Mouse (Mus musculus): ENCODE data around the gene Larp1. TPM values are rescaled to one million over a fixed set of nuclear protein-coding genes. Genes with fewer than 3 reads are reported as not detected.

The Larp1 gene
- polyA plus RNA-seq, 1 experiment from 2014 or later, result 21.3 TPM

DNA sequence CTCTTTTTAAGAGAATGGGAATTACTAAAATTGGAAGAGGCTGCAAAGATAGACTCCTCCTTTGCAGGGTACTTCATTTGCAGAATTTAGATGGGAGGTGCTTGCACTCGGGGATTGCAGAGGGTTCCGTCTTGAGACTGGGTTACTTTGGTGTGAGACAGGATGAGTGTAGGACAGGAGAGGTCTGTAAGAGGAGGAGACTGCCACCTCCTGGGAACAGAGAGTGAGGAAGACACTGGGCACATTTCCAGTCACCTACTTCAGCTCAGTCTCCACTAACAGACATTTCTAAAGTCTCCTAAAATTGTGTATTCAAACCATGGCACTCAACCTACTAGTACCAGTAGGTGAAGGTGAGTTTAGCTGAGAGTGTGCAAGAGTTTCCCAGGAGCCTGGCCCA is 9.4 kb downstream of the Larp1 start:
- Histone ChIP-seq H3K9me3 (no peaks in the 10 kb centered on the region), H3K27ac (no peak overlapping the region), H3K4me3 (no peak overlapping the region), H3K36me3 (no peaks in the 10 kb centered on the region), H3K4me1 (no peaks in the 10 kb centered on the region), H3K9ac (no peak overlapping the region), H3K27me3 (replicated peaks) (no peaks in the 10 kb centered on the region), H3K4me2 (replicated peaks) (no peak overlapping the region)
- ATAC-seq (ENCODE audit: low FRiP score, low read depth), result no peak
- WGBS, result 91% methylated on average over 2 of the region's 2 CpGs

DNA sequence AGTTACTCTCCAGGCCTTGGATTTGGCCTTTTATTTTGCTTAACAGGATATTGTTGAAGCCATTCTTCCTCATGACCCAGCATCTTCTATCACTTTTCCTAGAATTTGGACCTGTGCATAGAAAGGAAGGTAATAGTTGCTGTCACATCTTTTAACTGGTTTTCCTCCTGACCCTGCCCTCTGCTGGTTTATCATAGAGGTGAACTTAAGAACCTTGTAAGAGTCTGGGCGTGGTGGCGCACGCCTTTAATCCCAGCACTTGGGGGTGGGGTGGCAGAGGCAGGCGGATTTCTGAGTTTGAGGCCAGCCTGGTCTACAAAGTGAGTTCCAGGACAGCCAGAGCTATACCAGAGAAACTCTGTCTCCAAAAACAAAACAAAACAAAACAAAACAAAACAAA is 9.8 kb downstream of the Larp1 start:
- Histone ChIP-seq H3K9me3 (no peaks in the 10 kb centered on the region), H3K4me3 (no peak overlapping the region), H3K9ac (no peak overlapping the region), H3K36me3 (no peaks in the 10 kb centered on the region), H3K27ac (no peak overlapping the region), H3K4me2 (replicated peaks) (no peak overlapping the region), H3K27me3 (replicated peaks) (no peaks in the 10 kb centered on the region), H3K4me1 (no peaks in the 10 kb centered on the region)
- no peak for ATAC-seq (ENCODE audit: low FRiP score, low read depth)
- 95% methylated on average over 4 of the region's 4 CpGs for WGBS

DNA sequence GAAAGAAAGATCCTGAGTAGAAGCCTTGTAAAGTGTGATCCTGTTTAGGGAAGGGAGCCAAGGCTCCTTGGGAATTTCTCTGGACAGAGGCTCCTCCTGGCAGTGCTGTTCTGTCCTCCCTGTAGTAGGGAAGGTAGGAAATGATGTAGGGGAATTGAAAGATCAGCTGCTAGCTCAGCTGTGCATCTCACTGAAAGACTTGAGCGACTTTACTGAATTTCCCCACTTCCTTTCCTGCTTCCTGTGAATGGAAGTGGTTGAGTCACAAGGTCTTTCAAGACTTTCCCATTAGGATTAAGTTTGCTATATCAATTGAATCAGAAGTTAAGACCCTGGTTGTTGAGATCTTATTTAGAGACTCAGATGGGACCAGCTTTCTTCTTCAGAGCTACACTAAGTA is 12.2 kb downstream of the Larp1 start:
- WGBS, result 69% methylated on average over 1 of the region's 1 CpGs
- H3K9me3 ChIP-seq, result no peaks in the 10 kb centered on the region
- H3K4me1 ChIP-seq, result no peaks in the 10 kb centered on the region
- H3K4me3 ChIP-seq, result no peak overlapping the region
- ATAC-seq (ENCODE audit: low FRiP score, low read depth), result no peak
- H3K27ac ChIP-seq, result no peak overlapping the region
- H3K27me3 ChIP-seq (replicated peaks), result no peaks in the 10 kb centered on the region
- H3K9ac ChIP-seq, result no peak overlapping the region
- H3K4me2 ChIP-seq (replicated peaks), result no peak overlapping the region
- no peaks in the 10 kb centered on the region for H3K36me3 ChIP-seq

DNA sequence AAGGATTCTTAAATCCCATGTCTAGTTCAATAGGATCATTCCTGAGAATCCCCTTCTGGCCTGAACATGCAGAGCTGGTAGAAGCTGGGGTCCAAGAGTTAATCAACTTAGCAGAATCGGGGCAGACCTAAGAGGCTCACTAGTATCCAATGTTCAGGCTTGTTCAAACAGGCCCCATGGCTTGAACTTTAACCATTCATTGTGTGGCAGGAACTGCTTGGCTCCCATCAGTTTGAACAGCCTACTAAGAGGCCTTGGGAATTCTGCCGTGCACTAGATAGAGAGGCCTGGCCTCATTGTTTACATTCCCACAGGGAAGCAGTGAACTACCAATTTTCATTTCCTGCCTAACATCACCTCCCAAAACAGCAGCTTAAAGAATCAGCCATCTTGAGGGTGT is 12.8 kb downstream of the Larp1 start:
- H3K4me1 ChIP-seq, result no peaks in the 10 kb centered on the region
- no peaks in the 10 kb centered on the region for H3K36me3 ChIP-seq
- no peaks in the 10 kb centered on the region for H3K9me3 ChIP-seq
- H3K4me2 ChIP-seq (replicated peaks), result no peak overlapping the region
- H3K4me3 ChIP-seq, result no peak overlapping the region
- no peaks in the 10 kb centered on the region for H3K27me3 ChIP-seq (replicated peaks)
- ATAC-seq (ENCODE audit: low FRiP score, low read depth), result no peak
- H3K9ac ChIP-seq, result no peak overlapping the region
- H3K27ac ChIP-seq, result no peak overlapping the region
- WGBS, result 65% methylated on average over 2 of the region's 2 CpGs

DNA sequence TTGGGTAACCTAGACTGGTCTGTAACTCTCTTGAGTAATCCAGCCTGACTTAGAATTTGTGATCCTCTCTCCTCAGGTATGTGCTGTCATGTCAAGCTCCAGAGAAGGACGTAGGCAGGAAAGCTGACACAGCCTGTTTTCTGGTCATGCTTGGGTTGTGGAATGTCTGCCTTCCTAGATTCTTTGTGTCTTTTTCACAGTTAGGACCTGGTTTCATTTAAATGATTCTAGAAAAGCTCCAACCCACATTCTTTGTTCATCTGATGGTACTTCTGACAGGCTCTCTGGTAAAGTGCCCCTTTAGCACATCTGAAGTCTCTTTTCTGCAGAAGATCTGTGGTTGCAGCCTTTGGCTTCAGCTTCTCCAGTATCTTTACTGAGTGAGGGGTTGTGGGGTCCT is 15.4 kb downstream of the Larp1 start:
- Histone ChIP-seq H3K27ac (no peak overlapping the region), H3K4me2 (replicated peaks) (no peak overlapping the region), H3K27me3 (replicated peaks) (no peaks in the 10 kb centered on the region), H3K9ac (no peak overlapping the region), H3K4me1 (no peaks in the 10 kb centered on the region), H3K36me3 (no peaks in the 10 kb centered on the region), H3K9me3 (no peaks in the 10 kb centered on the region), H3K4me3 (no peak overlapping the region)
- ATAC-seq (ENCODE audit: low FRiP score, low read depth), result no peak
- 80% methylated on average over 1 of the region's 1 CpGs for WGBS

DNA sequence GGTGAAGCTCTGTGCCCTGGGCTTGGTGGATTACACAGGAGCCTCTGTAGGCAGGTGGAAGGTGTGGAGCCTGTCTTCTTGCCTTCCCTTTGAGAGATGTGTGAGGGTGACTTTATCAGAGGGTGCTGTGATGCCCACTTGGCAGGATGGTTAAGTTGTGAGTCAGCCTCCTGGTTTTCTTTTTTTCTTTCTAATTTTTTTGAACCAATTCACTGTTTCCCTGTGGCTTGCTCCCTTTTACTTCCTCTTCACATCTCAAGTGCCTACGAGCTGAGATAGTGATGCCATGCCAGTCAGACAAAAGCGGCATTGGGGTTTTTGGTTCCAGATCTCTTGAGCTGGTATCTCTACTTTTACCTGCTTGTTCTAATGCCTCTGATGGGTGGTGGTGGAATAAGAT is 15.8 kb downstream of the Larp1 start:
- no peaks in the 10 kb centered on the region for H3K27me3 ChIP-seq (replicated peaks)
- H3K4me2 ChIP-seq (replicated peaks), result no peak overlapping the region
- no peaks in the 10 kb centered on the region for H3K4me1 ChIP-seq
- 93% methylated on average over 2 of the region's 2 CpGs for WGBS
- ATAC-seq (ENCODE audit: low FRiP score, low read depth), result no peak
- no peak overlapping the region for H3K4me3 ChIP-seq
- H3K9me3 ChIP-seq, result no peaks in the 10 kb centered on the region
- H3K36me3 ChIP-seq, result no peaks in the 10 kb centered on the region
- no peak overlapping the region for H3K27ac ChIP-seq
- no peak overlapping the region for H3K9ac ChIP-seq

DNA sequence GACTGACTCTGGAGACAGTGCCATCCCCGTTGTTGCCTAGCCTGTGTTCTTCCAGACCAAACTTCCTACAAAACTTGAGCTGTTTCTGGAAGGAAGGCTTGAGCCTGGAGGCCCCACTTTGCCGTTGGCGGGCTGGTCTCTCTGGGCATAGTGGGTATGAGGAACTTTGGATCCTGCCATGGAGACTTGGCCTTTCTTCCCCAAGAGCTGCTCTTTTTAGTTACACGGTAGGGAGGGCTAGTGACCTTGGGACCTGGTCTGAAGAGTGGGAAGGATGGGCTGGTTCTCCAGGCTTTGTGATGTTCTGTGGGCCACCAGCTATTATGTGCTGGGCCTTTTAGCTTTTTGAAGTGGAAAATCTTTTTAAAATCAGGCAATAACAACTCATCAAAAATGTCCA is 17.0 kb downstream of the Larp1 start:
- no peak overlapping the region for H3K27ac ChIP-seq
- no peak overlapping the region for H3K9ac ChIP-seq
- no peaks in the 10 kb centered on the region for H3K4me1 ChIP-seq
- ATAC-seq (ENCODE audit: low FRiP score, low read depth), result no peak
- no peak overlapping the region for H3K4me3 ChIP-seq
- H3K9me3 ChIP-seq, result no peaks in the 10 kb centered on the region
- 92% methylated on average over 4 of the region's 4 CpGs for WGBS
- no peaks in the 10 kb centered on the region for H3K27me3 ChIP-seq (replicated peaks)
- no peak overlapping the region for H3K4me2 ChIP-seq (replicated peaks)
- no peaks in the 10 kb centered on the region for H3K36me3 ChIP-seq

DNA sequence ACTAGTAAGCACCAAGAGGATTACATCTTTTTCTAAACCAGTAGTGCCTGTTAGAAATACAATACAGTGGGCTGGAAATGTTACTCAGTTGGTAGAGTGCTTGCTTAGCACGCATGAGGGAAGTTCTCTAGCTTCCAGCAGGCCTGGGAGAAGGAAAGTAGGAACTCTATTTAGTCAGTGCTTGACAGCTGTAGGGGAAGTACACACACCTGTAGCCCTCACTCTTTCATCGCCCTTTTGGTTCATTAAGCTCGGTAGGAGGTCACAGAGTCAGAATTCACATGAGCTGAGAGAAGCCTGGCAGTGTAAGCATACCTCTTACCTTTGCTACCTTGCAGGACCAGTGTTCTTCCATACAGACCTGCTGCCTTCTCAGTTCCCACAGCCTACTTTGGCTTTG is 17.5 kb downstream of the Larp1 start:
- no peak overlapping the region for H3K27ac ChIP-seq
- no peaks in the 10 kb centered on the region for H3K36me3 ChIP-seq
- no peak overlapping the region for H3K4me3 ChIP-seq
- H3K9ac ChIP-seq, result no peak overlapping the region
- no peak overlapping the region for H3K4me2 ChIP-seq (replicated peaks)
- H3K27me3 ChIP-seq (replicated peaks), result no peaks in the 10 kb centered on the region
- ATAC-seq (ENCODE audit: low FRiP score, low read depth), result no peak
- 66% methylated on average over 3 of the region's 3 CpGs for WGBS
- no peaks in the 10 kb centered on the region for H3K4me1 ChIP-seq
- no peaks in the 10 kb centered on the region for H3K9me3 ChIP-seq

DNA sequence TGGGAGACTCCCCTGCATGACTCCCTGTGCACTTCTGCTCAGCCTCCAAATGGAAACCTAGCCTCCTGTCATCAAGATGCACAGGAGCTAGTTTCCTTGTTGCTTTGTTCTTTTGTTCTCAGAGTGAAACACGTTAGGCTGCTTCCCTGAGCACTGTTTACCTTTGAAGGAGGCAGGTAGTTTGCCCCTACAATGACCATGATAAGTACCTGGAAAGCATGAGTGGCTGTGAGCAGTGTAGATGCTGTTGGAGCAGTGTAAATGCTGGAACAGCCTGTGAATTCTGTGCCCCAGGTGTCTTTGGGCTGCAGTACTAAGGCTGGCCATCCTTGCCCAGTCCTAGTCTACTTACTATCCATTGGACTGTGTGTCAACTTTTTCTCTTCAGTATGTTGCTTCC is 18.0 kb downstream of the Larp1 start:
- no peaks in the 10 kb centered on the region for H3K36me3 ChIP-seq
- H3K4me3 ChIP-seq, result no peak overlapping the region
- ATAC-seq (ENCODE audit: low FRiP score, low read depth), result no peak
- H3K4me1 ChIP-seq, result no peaks in the 10 kb centered on the region
- no peaks in the 10 kb centered on the region for H3K27me3 ChIP-seq (replicated peaks)
- no peaks in the 10 kb centered on the region for H3K9me3 ChIP-seq
- H3K9ac ChIP-seq, result no peak overlapping the region
- no peak overlapping the region for H3K4me2 ChIP-seq (replicated peaks)
- no peak overlapping the region for H3K27ac ChIP-seq
- 72% methylated on average over 1 of the region's 1 CpGs for WGBS

DNA sequence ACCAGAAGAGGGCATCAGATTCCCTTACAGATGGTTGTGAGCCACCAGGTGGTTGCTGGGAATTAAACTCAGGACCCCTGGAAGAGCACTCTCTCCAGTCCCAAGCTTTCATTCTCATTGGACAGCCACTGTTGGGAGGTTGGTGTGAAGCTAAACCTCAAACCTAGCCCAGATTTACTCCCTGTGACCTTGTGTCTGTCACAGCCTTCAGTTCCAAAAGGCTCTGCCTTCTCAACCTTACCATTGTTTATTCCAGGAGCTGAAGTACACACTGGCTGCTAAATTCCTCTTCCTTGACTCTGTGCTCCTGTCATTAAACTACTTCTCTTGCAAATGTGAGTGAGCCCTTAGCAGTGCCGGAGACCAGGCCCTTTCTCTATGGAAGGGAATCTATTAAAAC is 20.1 kb downstream of the Larp1 start:
- ATAC-seq (ENCODE audit: low FRiP score, low read depth), result no peak
- Histone ChIP-seq H3K27ac (no peak overlapping the region), H3K4me3 (no peak overlapping the region), H3K4me2 (replicated peaks) (no peak overlapping the region), H3K9me3 (no peaks in the 10 kb centered on the region), H3K36me3 (no peaks in the 10 kb centered on the region), H3K4me1 (0 out of 2 replicates have a peak, but pooled peaks cover 4% of the 10 kb centered on the region), H3K27me3 (replicated peaks) (no peaks in the 10 kb centered on the region), H3K9ac (no peak overlapping the region)
- WGBS, result 89% methylated on average over 1 of the region's 1 CpGs

DNA sequence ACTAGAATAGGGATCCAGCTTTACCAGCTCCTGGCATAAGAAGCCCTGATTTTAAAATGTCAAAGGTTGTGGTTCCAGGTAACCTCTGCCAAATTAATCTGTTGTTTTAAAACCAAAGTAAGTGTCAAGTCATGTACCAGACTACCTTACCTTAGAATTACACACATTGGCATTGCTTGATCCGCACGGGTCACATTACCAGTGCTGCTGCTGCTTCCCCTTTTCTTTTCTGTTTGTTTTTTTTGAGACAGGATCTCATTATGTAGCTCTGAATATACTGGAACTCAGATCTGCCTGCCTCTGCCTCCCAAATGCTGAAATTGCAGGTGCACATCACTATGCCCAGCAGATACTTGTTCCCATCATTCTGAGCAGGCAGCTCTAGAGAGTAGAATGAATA is 21.0 kb downstream of the Larp1 start:
- no peaks in the 10 kb centered on the region for H3K9me3 ChIP-seq
- no peak overlapping the region for H3K4me2 ChIP-seq (replicated peaks)
- no peak overlapping the region for H3K9ac ChIP-seq
- no peak for ATAC-seq (ENCODE audit: low FRiP score, low read depth)
- WGBS, result 91% methylated on average over 2 of the region's 2 CpGs
- no peaks in the 10 kb centered on the region for H3K27me3 ChIP-seq (replicated peaks)
- no peaks in the 10 kb centered on the region for H3K36me3 ChIP-seq
- H3K27ac ChIP-seq, result no peak overlapping the region
- no peak overlapping the region for H3K4me3 ChIP-seq
- H3K4me1 ChIP-seq, result 0 out of 2 replicates have a peak, but pooled peaks cover 4% of the 10 kb centered on the region

DNA sequence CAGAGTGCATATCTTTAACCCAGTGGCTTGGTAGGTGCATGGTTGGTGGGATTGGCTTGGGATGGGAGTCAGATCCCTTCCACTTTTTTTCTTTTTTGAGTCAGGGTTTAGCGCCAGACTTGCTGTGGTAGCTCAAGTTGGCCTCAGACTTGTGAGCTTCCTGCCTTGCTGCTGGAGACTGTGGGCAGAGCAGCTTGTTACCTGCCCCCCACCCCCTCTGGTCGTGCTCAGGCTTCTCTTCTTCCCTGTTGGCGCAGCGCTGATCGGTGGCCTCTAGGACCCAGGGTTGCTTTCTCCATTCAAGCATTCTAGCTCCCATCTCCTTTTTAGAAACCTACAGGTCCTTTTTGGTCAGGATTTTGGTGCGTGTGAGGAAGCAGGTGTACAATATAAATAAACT is 22.3 kb downstream of the Larp1 start:
- H3K9me3 ChIP-seq, result no peaks in the 10 kb centered on the region
- H3K4me1 ChIP-seq, result 0 out of 2 replicates have a peak, but pooled peaks cover 4% of the 10 kb centered on the region
- WGBS, result 78% methylated on average over 6 of the region's 6 CpGs
- no peak overlapping the region for H3K4me2 ChIP-seq (replicated peaks)
- no peaks in the 10 kb centered on the region for H3K36me3 ChIP-seq
- H3K27ac ChIP-seq, result no peak overlapping the region
- H3K4me3 ChIP-seq, result no peak overlapping the region
- ATAC-seq (ENCODE audit: low FRiP score, low read depth), result no peak
- no peak overlapping the region for H3K9ac ChIP-seq
- H3K27me3 ChIP-seq (replicated peaks), result no peaks in the 10 kb centered on the region

DNA sequence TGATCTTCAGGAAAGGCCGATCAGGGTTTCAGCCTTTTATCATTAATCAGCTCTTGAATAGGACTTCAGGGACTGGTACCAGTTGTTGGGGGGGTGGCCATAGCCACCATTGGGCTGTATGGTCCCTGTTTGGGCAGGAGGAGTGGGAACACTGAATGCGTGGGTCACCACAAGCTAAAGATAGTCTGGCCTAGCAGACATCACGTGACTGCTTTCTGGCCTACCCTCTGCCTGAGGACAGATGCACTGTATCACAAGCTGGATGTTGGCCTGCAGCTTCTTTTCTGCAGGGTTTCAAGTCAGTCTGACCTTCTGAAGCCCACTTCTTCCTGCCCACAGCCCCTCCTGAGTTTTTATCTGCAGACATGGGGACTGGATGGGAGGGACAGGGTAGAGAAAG is 24.8 kb downstream of the Larp1 start:
- Histone ChIP-seq H3K4me3 (no peak overlapping the region), H3K9ac (no peak overlapping the region), H3K4me1 (0 out of 2 replicates have a peak, but pooled peaks cover 4% of the 10 kb centered on the region), H3K9me3 (no peaks in the 10 kb centered on the region), H3K4me2 (replicated peaks) (no peak overlapping the region), H3K27ac (no peak overlapping the region), H3K27me3 (replicated peaks) (no peaks in the 10 kb centered on the region), H3K36me3 (no peaks in the 10 kb centered on the region)
- 84% methylated on average over 3 of the region's 3 CpGs for WGBS
- ATAC-seq (ENCODE audit: low FRiP score, low read depth), result no peak
